Mouse (Mus musculus): ENCODE results near the gene Gm20388.

- TF ChIP-seq CTCF (IDR thresholded peaks at IDR 0.05; ENCODE audit: low read depth) (no peak), EP300 (IDR thresholded peaks at IDR 0.05; ENCODE audit: low read depth) (no peak)
These were observed 4189.0 kb downstream of the Gm20388 start for GRCm38 (mm10) chr8:124099623-124099965.
